Mouse (Mus musculus) midbrain, embryonic 16.5 days (tissue): Measurements from ENCODE around the gene Dlg1. TPM values are rescaled to one million over a fixed set of nuclear protein-coding genes. Genes with fewer than 3 reads are reported as not detected.

Experiments used
- ATAC-seq: fragments of 200-750 bp; cut with Nextera tagmentation; 2 replicates; pipeline ENCODE4 v1.8.0; 2017; ENCODE audit warnings: moderate TSS enrichment
- H3K27ac ChIP-seq: fragments of 300-500 bp; sonication (generic); 2 replicates; pipeline ENCODE4 v1.5.1; 2014; ENCODE audit warnings: mild to moderate bottlenecking, low read length, mixed read lengths
- H3K27me3 ChIP-seq: fragments of 300-500 bp; sonication (generic); 2 replicates; pipeline ENCODE4 v1.6.1; 2014; ENCODE audit warnings: low read depth, low read length, mixed read lengths; ENCODE audit not compliant: control insufficient read depth, insufficient read depth
- H3K36me3 ChIP-seq: fragments of 300-500 bp; sonication (generic); 2 replicates; pipeline ENCODE4 v1.6.1; 2014; ENCODE audit warnings: mild to moderate bottlenecking, low read length, moderate library complexity, mixed read lengths; ENCODE audit not compliant: control insufficient read depth, insufficient read depth
- H3K4me1 ChIP-seq: fragments of 300-500 bp; sonication (generic); 2 replicates; pipeline ENCODE4 v1.6.1; 2014; ENCODE audit warnings: mild to moderate bottlenecking, low read length, mixed read lengths; ENCODE audit not compliant: control insufficient read depth, insufficient read depth
- H3K4me2 ChIP-seq: fragments of 300-500 bp; sonication (generic); 2 replicates; pipeline ENCODE4 v1.6.1; 2014; ENCODE audit warnings: mild to moderate bottlenecking, low read length, mixed read lengths
- H3K4me3 ChIP-seq: fragments of 300-500 bp; sonication (generic); 2 replicates; pipeline ENCODE4 v1.5.1; 2014; ENCODE audit warnings: low read depth, mild to moderate bottlenecking, low read length, moderate library complexity, mixed read lengths
- H3K9ac ChIP-seq: fragments of 300-500 bp; sonication (generic); 2 replicates; pipeline ENCODE4 v1.6.1; 2014; ENCODE audit warnings: low read depth, low read length, mixed read lengths
- H3K9me3 ChIP-seq: fragments of 300-500 bp; sonication (generic); replicated peaks from 2 replicates; pipeline ENCODE4 v1.6.1; 2014; ENCODE audit warnings: mild to moderate bottlenecking, low read length, mixed read lengths; ENCODE audit not compliant: control insufficient read depth, poor library complexity, severe bottlenecking
- WGBS: fragments of 180-500 bp; shearing (Covaris S2); extraction: QIAGEN DNeasy Blood & Tissue Kit; methylation state at CpG from one replicate; pipeline ENCODE4 v1.1.7; 2014; 5-methylcytosine and 5-hydroxymethylcytosine counted together
- polyA plus RNA-seq: library from polyadenylated mRNA; unstranded; fragments of >200 nt; fragmentation: Nextera tagmentation; extraction: Ambion mirVana; gene quantifications from 2 replicates; pipeline ENCODE4 v1.2.1, GENCODE M21; 2015

Gene Dlg1
- polyA plus RNA-seq, 1 experiment from 2014 or later, result 14.9 TPM

- no peaks in the 10 kb centered on the region for H3K4me1 ChIP-seq
- H3K4me3 ChIP-seq, result no peak overlapping the region
- no peaks in the 10 kb centered on the region for H3K36me3 ChIP-seq
- no peak for ATAC-seq
- H3K27ac ChIP-seq, result no peak overlapping the region
- no peaks in the 10 kb centered on the region for H3K27me3 ChIP-seq
- no peaks in the 10 kb centered on the region for H3K9me3 ChIP-seq
- H3K4me2 ChIP-seq, result no peak overlapping the region
- H3K9ac ChIP-seq, result no peak overlapping the region
- 68% methylated on average over 3 of the region's 3 CpGs for WGBS
Observed at GRCm38 (mm10) chr16:31737761-31738160, 74.5 kb downstream of the Dlg1 start.

- WGBS, result 84% methylated on average over 8 of the region's 8 CpGs
- H3K9me3 ChIP-seq, result peaks cover 4% of the 10 kb centered on the region; the same call in 1 of the 2 replicates
- H3K4me3 ChIP-seq, result no peak overlapping the region
- H3K27ac ChIP-seq, result no peak overlapping the region
- no peak for ATAC-seq
- H3K4me1 ChIP-seq, result no peaks in the 10 kb centered on the region
- H3K36me3 ChIP-seq, result no peaks in the 10 kb centered on the region
- H3K4me2 ChIP-seq, result no peak overlapping the region
- H3K27me3 ChIP-seq, result no peaks in the 10 kb centered on the region
- H3K9ac ChIP-seq, result no peak overlapping the region
Observed at GRCm38 (mm10) chr16:31740271-31740670, 77.0 kb downstream of the Dlg1 start.

GRCm38 (mm10) chr16:31740704-31741103, 77.5 kb downstream of the Dlg1 start:
- Histone ChIP-seq H3K4me1 (no peaks in the 10 kb centered on the region), H3K27me3 (no peaks in the 10 kb centered on the region), H3K4me2 (no peak overlapping the region), H3K27ac (no peak overlapping the region), H3K9ac (no peak overlapping the region), H3K9me3 (peaks cover 4% of the 10 kb centered on the region; the same call in 1 of the 2 replicates), H3K36me3 (no peaks in the 10 kb centered on the region), H3K4me3 (no peak overlapping the region)
- ATAC-seq, result no peak
- 78% methylated on average over 5 of the region's 5 CpGs for WGBS

- peak; percentile 59; the same call in 1 of the 2 replicates for ATAC-seq
- Histone ChIP-seq H3K4me2 (no peak overlapping the region), H3K9me3 (no peaks in the 10 kb centered on the region), H3K4me3 (no peak overlapping the region), H3K4me1 (peaks cover 7% of the 10 kb centered on the region; the same call in 1 of the 2 replicates), H3K36me3 (no peaks in the 10 kb centered on the region), H3K9ac (no peak overlapping the region), H3K27ac (no peak overlapping the region), H3K27me3 (no peaks in the 10 kb centered on the region)
- WGBS, result 87% methylated on average over 1 of the region's 1 CpGs
Observed at GRCm38 (mm10) chr16:31750526-31750925, 87.3 kb downstream of the Dlg1 start.

GRCm38 (mm10) chr16:31754172-31755025, 91.2 kb downstream of the Dlg1 start:
- no peaks in the 10 kb centered on the region for H3K9me3 ChIP-seq
- no peaks in the 10 kb centered on the region for H3K27me3 ChIP-seq
- H3K4me2 ChIP-seq, result peak overlapping the region; percentile 53
- peaks cover 10% of the 10 kb centered on the region; the same call in 1 of the 2 replicates for H3K4me1 ChIP-seq
- peak overlapping the region; percentile 62 for H3K9ac ChIP-seq
- peak; percentile 68; the same call in 1 of the 2 replicates for ATAC-seq
- peak overlapping the region; percentile 33 for H3K4me3 ChIP-seq
- no peaks in the 10 kb centered on the region for H3K36me3 ChIP-seq
- 51% methylated on average over 19 of the region's 19 CpGs for WGBS
- H3K27ac ChIP-seq, result peak overlapping the region; percentile 88

- H3K4me2 ChIP-seq, result peak overlapping the region; percentile 53
- no peak for ATAC-seq
Observed at GRCm38 (mm10) chr16:31755053-31755452, 91.8 kb downstream of the Dlg1 start.

GRCm38 (mm10) chr16:31756436-31756835, 93.2 kb downstream of the Dlg1 start:
- H3K4me2 ChIP-seq, result peak overlapping the region; percentile 27; the same call in 1 of the 2 replicates

More at GRCm38 (mm10) chr16:31755053-31755452, 91.8 kb downstream of the Dlg1 start:
- H3K9ac ChIP-seq, result peak overlapping the region; percentile 62
- H3K27me3 ChIP-seq, result no peaks in the 10 kb centered on the region
- H3K9me3 ChIP-seq, result no peaks in the 10 kb centered on the region
- 94% methylated on average over 1 of the region's 1 CpGs for WGBS
- H3K27ac ChIP-seq, result peak overlapping the region; percentile 88
- peak overlapping the region; percentile 33 for H3K4me3 ChIP-seq
- no peaks in the 10 kb centered on the region for H3K36me3 ChIP-seq
- peaks cover 12% of the 10 kb centered on the region; the same call in 1 of the 2 replicates for H3K4me1 ChIP-seq

GRCm38 (mm10) chr16:31757606-31758005, 94.4 kb downstream of the Dlg1 start:
- Histone ChIP-seq H3K9ac (no peak overlapping the region), H3K27me3 (no peaks in the 10 kb centered on the region), H3K4me3 (no peak overlapping the region), H3K4me1 (peaks cover 12% of the 10 kb centered on the region; the same call in 1 of the 2 replicates), H3K9me3 (no peaks in the 10 kb centered on the region), H3K36me3 (no peaks in the 10 kb centered on the region), H3K27ac (no peak overlapping the region), H3K4me2 (no peak overlapping the region)
- no peak for ATAC-seq
- WGBS, result 91% methylated on average over 1 of the region's 1 CpGs

More at GRCm38 (mm10) chr16:31756436-31756835, 93.2 kb downstream of the Dlg1 start:
- peaks cover 12% of the 10 kb centered on the region; the same call in 1 of the 2 replicates for H3K4me1 ChIP-seq
- no peak for ATAC-seq
- H3K9me3 ChIP-seq, result no peaks in the 10 kb centered on the region
- H3K27me3 ChIP-seq, result no peaks in the 10 kb centered on the region
- no peak overlapping the region for H3K27ac ChIP-seq
- H3K36me3 ChIP-seq, result no peaks in the 10 kb centered on the region
- H3K9ac ChIP-seq, result no peak overlapping the region
- WGBS, result 79% methylated on average over 5 of the region's 5 CpGs
- H3K4me3 ChIP-seq, result no peak overlapping the region

GRCm38 (mm10) chr16:31759416-31759815, 96.2 kb downstream of the Dlg1 start:
- WGBS, result 73% methylated on average over 6 of the region's 6 CpGs
- Histone ChIP-seq H3K27me3 (no peaks in the 10 kb centered on the region), H3K4me2 (no peak overlapping the region), H3K9ac (no peak overlapping the region), H3K9me3 (no peaks in the 10 kb centered on the region), H3K4me3 (no peak overlapping the region), H3K36me3 (no peaks in the 10 kb centered on the region), H3K4me1 (peaks cover 9% of the 10 kb centered on the region; the same call in 1 of the 2 replicates), H3K27ac (no peak overlapping the region)
- no peak for ATAC-seq
